Mouse (Mus musculus) stomach, postnatal 0 days (tissue): ENCODE measurements around the gene Lrrc55.

Source experiments
- CTCF ChIP-seq: IDR thresholded peaks from 2 replicates; pipeline ENCODE4 v1.5.1; 2016; ENCODE audit warnings: antibody characterized with exemption, low read depth, mild to moderate bottlenecking, moderate library complexity
- EP300 ChIP-seq: optimal IDR thresholded peaks from 2 replicates; pipeline ENCODE3; 2016; ENCODE audit warnings: antibody characterized with exemption

DNA sequence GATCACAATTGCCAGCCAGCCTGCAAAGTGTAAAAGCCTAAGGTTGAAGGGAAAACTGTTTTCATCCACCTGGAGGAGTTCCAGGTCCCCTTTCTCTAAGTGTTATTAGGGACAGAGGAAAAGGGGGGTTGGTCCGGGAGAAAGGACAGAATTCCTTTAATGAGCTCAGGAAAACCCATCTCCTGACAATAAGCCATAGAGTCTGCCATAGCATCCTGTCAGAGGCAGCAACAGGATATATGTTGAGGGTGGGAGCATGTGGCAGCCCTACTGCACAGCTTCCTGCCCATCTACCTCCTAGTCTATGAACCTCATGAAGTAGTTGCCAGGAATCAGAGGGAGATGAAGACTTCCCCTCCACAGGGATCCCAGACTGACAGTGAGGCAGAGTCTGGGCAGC is 29.4 kb downstream of the Lrrc55 start:
- TF ChIP-seq CTCF: no peak
- TF ChIP-seq EP300: no peak
